Mouse (Mus musculus) heart, postnatal 14 days (tissue): ENCODE measurements at regions not wholly inside any gene's neighbourhood (a gene's known extent, or its start where the extent isn't known, plus 50 kb on each side); places are given as distances from the start of the nearest gene placed in this dataset.
A peak's percentile ranks its signal among the peaks of the same experiment; 100 is the strongest.

Experiments
- DNase-seq, 2 experiments: peaks; one replicate each; pipeline ENCODE4 v3.0.0; 2021 to 2022
- intact Hi-C: fragments of 180-260 bp; cut with DNase I; formaldehyde crosslinking; loops from one replicate; pipeline ENCODE4 v1.15.1; 2025

GRCm38 (mm10) chr7:71498123-71498522 is 146.8 kb upstream of the Gm10295 start:
- intact Hi-C loops, result no loop called here
- no peak for DNase-seq

GRCm38 (mm10) chr7:71491128-71491527 is 139.8 kb upstream of the Gm10295 start:
- intact Hi-C loops, result no loop called here
- DNase-seq, result no peak

- intact Hi-C loops, result no loop called here
Measured at GRCm38 (mm10) chr7:71488016-71488650, 136.8 kb upstream of the Gm10295 start.

GRCm38 (mm10) chr7:71475383-71475782 is 124.1 kb upstream of the Gm10295 start:
- DNase-seq, result no peak
- intact Hi-C loops, result no loop called here

More at GRCm38 (mm10) chr7:71488016-71488650, 136.8 kb upstream of the Gm10295 start:
- no peak for DNase-seq

GRCm38 (mm10) chr7:71472384-71473141 is 121.3 kb upstream of the Gm10295 start:
- no peak for DNase-seq
- intact Hi-C loops, result no loop called here

- intact Hi-C loops, result no loop called here
- peak; percentile 28 to 33 for DNase-seq
Measured at GRCm38 (mm10) chr7:71471658-71472383, 120.5 kb upstream of the Gm10295 start.

GRCm38 (mm10) chr7:71471319-71471657 is 120.0 kb upstream of the Gm10295 start:
- intact Hi-C loops, result no loop called here

GRCm38 (mm10) chr7:71470418-71470817 is 119.1 kb upstream of the Gm10295 start:
- intact Hi-C loops, result no loop called here
- peak in 1 of 2 experiments; percentile 10 for DNase-seq

More at GRCm38 (mm10) chr7:71471319-71471657, 120.0 kb upstream of the Gm10295 start:
- DNase-seq, result no peak

GRCm38 (mm10) chr7:71469951-71470350 is 118.7 kb upstream of the Gm10295 start:
- DNase-seq, result no peak
- intact Hi-C loops, result no loop called here

- DNase-seq, result no peak
- intact Hi-C loops, result no loop called here
Measured at GRCm38 (mm10) chr7:71467436-71468127, 116.3 kb upstream of the Gm10295 start.

- DNase-seq, result no peak
- intact Hi-C loops, result no loop called here
Measured at GRCm38 (mm10) chr7:71464127-71464526, 112.8 kb upstream of the Gm10295 start.

- intact Hi-C loops, result no loop called here
- no peak for DNase-seq
Measured at GRCm38 (mm10) chr7:71463565-71463964, 112.3 kb upstream of the Gm10295 start.

GRCm38 (mm10) chr7:71459805-71460204 is 108.5 kb upstream of the Gm10295 start:
- intact Hi-C loops, result no loop called here
- no peak for DNase-seq

- DNase-seq, result no peak
- intact Hi-C loops, result no loop called here
Measured at GRCm38 (mm10) chr7:71458104-71458754, 106.9 kb upstream of the Gm10295 start.

- intact Hi-C loops, result no loop called here
- DNase-seq, result no peak
Measured at GRCm38 (mm10) chr7:71457409-71458103, 106.3 kb upstream of the Gm10295 start.

- DNase-seq, result no peak
- intact Hi-C loops, result no loop called here
Measured at GRCm38 (mm10) chr7:71456421-71456820, 105.1 kb upstream of the Gm10295 start.

GRCm38 (mm10) chr7:71440330-71441240 is 89.3 kb upstream of the Gm10295 start:
- no peak for DNase-seq
- intact Hi-C loops, result no loop called here

GRCm38 (mm10) chr7:71425982-71426381 is 74.7 kb upstream of the Gm10295 start:
- intact Hi-C loops, result no loop called here
- DNase-seq, result no peak

- intact Hi-C loops, result loop anchor here (10.0 kb wide), 1 partner anchor 184 kb away; no protein-coding TSS in a partner anchor
- DNase-seq, result no peak
Measured at GRCm38 (mm10) chr7:71419261-71419660, 68.0 kb upstream of the Gm10295 start.
